Mouse (Mus musculus): ENCODE measurements around the gene Tjp2.

- TF ChIP-seq POLR2A (IDR thresholded peaks at IDR 0.05; ENCODE audit: borderline replicate concordance, extremely low read depth, insufficient read depth, insufficient read length, poor library complexity, severe bottlenecking) (no peak), CTCF (IDR thresholded peaks at IDR 0.05; ENCODE audit: borderline replicate concordance, extremely low read depth, insufficient read depth, insufficient read length) (no peak)
These were observed 51.8 kb downstream of the Tjp2 start for GRCm38 (mm10) chr19:24173020-24173419.
